Mouse (Mus musculus): Measurements from ENCODE around the gene Rbm15b. TPM values are rescaled to one million over a fixed set of nuclear protein-coding genes. Genes with fewer than 3 reads are reported as not detected.
A peak's percentile ranks its signal among the peaks of the same experiment; 100 is the strongest.

Rbm15b gene
- polyA plus RNA-seq, 1 experiment: 10.5 TPM

DNA sequence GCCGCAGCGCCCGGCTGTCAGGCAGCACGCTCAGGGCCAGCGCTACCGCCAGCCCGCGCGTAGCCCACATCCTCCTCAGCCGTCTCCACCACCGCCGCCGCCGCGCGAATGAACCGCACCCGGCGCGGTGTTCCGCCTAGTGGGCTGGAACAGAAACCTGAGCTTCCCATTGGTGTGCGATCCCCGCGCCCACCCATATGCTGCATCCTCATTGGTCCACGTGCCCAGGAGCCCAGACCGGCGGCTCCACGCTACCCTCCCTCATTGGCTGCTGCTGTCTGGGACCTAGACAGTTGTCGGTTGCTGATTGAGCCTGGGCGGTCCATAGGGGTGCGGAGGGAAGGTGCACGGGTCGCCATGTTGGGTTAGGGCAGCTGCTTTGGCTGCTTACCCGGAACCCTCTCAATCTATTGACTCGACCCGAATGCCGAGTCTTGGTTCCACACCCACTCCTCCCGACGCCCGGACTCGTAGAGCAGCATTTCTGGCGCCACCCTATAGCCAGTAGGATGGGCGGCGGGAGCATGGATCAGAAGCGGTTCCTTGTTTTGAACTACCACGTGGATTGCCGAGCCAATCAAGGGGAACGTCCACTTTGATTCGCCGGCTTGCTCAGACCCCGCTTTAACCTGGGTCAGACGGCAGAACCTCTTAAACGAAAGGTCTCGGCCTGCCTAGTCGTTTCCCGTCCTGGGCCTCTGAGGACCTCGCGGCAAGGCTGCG is 4.8 kb upstream of the Rbm15b start, which contains the start of gene Manf:
Gene Manf, minus strand, starts transcription at position 151 of the 723 bp plus-strand sequence.
- H3K27me3 ChIP-seq (ENCODE audit: control insufficient read depth, insufficient read depth, low read length): no peaks in the 10 kb centered on the region
- under 1% methylated on average over 59 of the region's 59 CpGs for WGBS
- peaks cover 26% of the 10 kb centered on the region for H3K36me3 ChIP-seq (ENCODE audit: control insufficient read depth, insufficient read depth, low read length)
- peak; percentile 97 for TF ChIP-seq POLR2A (IDR thresholded peaks at IDR 0.05; ENCODE audit: low read depth, low read length)
- TF ChIP-seq CTCF (IDR thresholded peaks at IDR 0.05; ENCODE audit: extremely low read depth, insufficient read length, insufficient replicate concordance, low read depth, low read length): peak; percentile 5; the same call in 1 of the 2 replicates
- peak within 1 kb of the TSS; percentile 90 for H3K27ac ChIP-seq (ENCODE audit: insufficient read depth, low read depth, low read length)
- peaks cover 16% of the 10 kb centered on the region for H3K4me1 ChIP-seq (ENCODE audit: control insufficient read depth, insufficient read depth, insufficient read length, low read length)
- H3K4me3 ChIP-seq (ENCODE audit: low read depth, low read length): peak within 1 kb of the TSS; percentile 96

DNA sequence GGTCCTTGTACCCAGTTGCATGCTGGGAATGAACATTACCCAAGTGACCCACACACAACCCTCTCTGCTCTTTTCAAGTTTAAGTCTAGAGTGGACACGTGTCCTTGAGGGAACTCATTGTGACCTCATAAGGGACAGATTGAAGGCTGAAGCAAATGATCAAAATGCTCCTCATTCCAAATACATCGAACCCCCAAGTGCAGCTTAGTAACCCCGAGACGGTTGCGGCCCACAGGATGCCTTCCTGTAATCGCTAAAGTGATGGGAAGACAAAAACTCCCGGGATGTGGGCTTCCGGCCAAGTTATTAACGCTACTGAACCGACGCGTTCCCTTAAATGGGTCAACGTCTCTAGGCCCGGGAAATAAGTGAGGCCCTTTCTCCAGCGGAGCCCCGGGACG is 4.1 kb upstream of the Rbm15b start:
- H3K27ac ChIP-seq (ENCODE audit: insufficient read depth, low read depth, low read length): peak overlapping the region; percentile 84
- peaks cover 26% of the 10 kb centered on the region for H3K36me3 ChIP-seq (ENCODE audit: control insufficient read depth, insufficient read depth, low read length)
- no peaks in the 10 kb centered on the region for H3K27me3 ChIP-seq (ENCODE audit: control insufficient read depth, insufficient read depth, low read length)
- WGBS: under 1% methylated on average over 17 of the region's 17 CpGs
- peaks cover 16% of the 10 kb centered on the region for H3K4me1 ChIP-seq (ENCODE audit: control insufficient read depth, insufficient read depth, insufficient read length, low read length)
- no peak for TF ChIP-seq POLR2A (IDR thresholded peaks at IDR 0.05; ENCODE audit: low read depth, low read length)
- no peak for TF ChIP-seq CTCF (IDR thresholded peaks at IDR 0.05; ENCODE audit: extremely low read depth, insufficient read length, insufficient replicate concordance, low read depth, low read length)
- peak overlapping the region; percentile 96 for H3K4me3 ChIP-seq (ENCODE audit: low read depth, low read length)

DNA sequence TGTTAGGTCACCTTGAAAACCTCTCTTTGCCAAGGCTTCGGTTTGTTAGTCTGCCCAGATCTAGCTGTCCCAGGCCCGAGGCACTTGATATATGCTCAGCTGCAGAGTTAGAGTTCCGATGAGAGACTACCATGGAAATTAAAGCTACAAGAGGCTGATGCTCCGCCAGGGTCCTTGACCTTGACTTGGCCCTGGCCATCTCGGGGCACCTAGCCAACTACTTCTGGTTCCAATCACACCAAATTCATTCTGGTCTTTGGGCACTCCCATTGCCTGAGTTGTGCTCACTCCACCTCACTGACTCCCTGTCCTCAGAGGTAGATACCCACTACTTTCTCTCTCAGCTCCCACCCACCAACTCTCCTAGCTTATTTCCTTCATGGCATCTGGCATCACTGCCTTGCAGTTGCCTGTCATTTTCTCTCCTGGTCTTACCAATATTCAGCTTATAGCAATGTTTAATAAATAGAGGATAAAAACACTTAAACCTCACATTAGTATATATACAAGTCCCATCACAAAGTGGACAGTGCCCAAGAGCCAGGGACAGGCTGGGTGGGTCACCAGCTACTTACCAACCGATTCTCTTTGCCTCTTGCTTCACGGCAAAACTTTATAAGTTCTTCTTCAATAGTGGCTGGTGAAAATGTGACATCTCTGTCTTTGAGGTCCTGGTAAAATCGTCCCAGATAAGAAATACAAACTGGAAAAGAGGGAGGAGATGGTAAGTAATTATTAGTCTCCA is 3.4 kb upstream of the Rbm15b start:
- Histone ChIP-seq H3K4me1 (ENCODE audit: control insufficient read depth, insufficient read depth, insufficient read length, low read length) (peaks cover 19% of the 10 kb centered on the region), H3K27ac (ENCODE audit: insufficient read depth, low read depth, low read length) (no peak overlapping the region), H3K36me3 (ENCODE audit: control insufficient read depth, insufficient read depth, low read length) (peaks cover 26% of the 10 kb centered on the region), H3K27me3 (ENCODE audit: control insufficient read depth, insufficient read depth, low read length) (no peaks in the 10 kb centered on the region), H3K4me3 (ENCODE audit: low read depth, low read length) (peak overlapping the region; percentile 41)
- 48% methylated on average over 8 of the region's 8 CpGs for WGBS
- TF ChIP-seq CTCF (IDR thresholded peaks at IDR 0.05; ENCODE audit: extremely low read depth, insufficient read length, insufficient replicate concordance, low read depth, low read length) (no peak), POLR2A (IDR thresholded peaks at IDR 0.05; ENCODE audit: low read depth, low read length) (no peak)

DNA sequence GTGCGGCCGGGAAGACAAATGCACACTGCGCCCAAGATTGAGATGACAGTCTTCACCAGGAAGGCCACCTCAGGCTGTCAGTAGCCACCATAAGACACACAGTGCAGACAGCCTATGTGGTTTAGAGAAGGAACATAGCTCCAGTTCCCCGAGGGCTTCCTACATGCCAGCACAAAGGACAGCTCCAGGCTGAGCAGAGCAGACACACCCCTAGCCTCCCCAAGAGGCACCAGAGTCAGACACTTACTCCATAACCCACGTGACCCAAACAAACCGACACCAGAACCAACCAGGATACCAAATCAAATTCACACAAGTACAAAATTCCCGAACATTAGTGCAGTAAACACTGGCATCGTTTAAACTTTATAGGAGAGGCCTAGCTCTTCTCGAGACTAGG is 2.1 kb upstream of the Rbm15b start:
- TF ChIP-seq POLR2A (IDR thresholded peaks at IDR 0.05; ENCODE audit: low read depth, low read length) (no peak), CTCF (IDR thresholded peaks at IDR 0.05; ENCODE audit: extremely low read depth, insufficient read length, insufficient replicate concordance, low read depth, low read length) (no peak)
- 81% methylated on average over 9 of the region's 9 CpGs for WGBS
- Histone ChIP-seq H3K4me1 (ENCODE audit: control insufficient read depth, insufficient read depth, insufficient read length, low read length) (peaks cover 32% of the 10 kb centered on the region), H3K36me3 (ENCODE audit: control insufficient read depth, insufficient read depth, low read length) (peaks cover 33% of the 10 kb centered on the region), H3K27me3 (ENCODE audit: control insufficient read depth, insufficient read depth, low read length) (no peaks in the 10 kb centered on the region), H3K27ac (ENCODE audit: insufficient read depth, low read depth, low read length) (no peak overlapping the region), H3K4me3 (ENCODE audit: low read depth, low read length) (no peak overlapping the region)

DNA sequence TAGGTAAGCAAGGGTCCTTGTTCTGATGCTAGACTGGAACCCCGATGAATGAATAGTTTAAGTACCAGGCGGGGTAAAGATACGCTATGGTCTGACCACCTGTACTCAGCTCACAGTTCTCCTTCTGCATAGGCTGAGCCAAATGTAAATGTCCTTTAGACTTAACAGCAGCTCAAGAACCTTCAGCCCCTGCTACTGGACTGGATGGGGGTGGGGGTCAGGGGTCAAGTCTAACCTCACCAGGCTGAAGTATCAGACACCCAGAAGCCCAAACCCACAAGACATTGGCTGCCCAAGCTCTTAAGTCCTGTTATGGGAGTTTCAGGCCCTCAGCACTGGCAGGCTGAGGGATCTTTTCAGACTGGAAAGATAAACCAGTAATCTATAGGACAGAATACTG is 1.1 kb upstream of the Rbm15b start:
- Histone ChIP-seq H3K27me3 (ENCODE audit: control insufficient read depth, insufficient read depth, low read length) (no peaks in the 10 kb centered on the region), H3K36me3 (ENCODE audit: control insufficient read depth, insufficient read depth, low read length) (peaks cover 37% of the 10 kb centered on the region), H3K27ac (ENCODE audit: insufficient read depth, low read depth, low read length) (no peak overlapping the region), H3K4me1 (ENCODE audit: control insufficient read depth, insufficient read depth, insufficient read length, low read length) (peaks cover 37% of the 10 kb centered on the region), H3K4me3 (ENCODE audit: low read depth, low read length) (no peak overlapping the region)
- TF ChIP-seq POLR2A (IDR thresholded peaks at IDR 0.05; ENCODE audit: low read depth, low read length) (no peak), CTCF (IDR thresholded peaks at IDR 0.05; ENCODE audit: extremely low read depth, insufficient read length, insufficient replicate concordance, low read depth, low read length) (no peak)
- 97% methylated on average over 3 of the region's 3 CpGs for WGBS

DNA sequence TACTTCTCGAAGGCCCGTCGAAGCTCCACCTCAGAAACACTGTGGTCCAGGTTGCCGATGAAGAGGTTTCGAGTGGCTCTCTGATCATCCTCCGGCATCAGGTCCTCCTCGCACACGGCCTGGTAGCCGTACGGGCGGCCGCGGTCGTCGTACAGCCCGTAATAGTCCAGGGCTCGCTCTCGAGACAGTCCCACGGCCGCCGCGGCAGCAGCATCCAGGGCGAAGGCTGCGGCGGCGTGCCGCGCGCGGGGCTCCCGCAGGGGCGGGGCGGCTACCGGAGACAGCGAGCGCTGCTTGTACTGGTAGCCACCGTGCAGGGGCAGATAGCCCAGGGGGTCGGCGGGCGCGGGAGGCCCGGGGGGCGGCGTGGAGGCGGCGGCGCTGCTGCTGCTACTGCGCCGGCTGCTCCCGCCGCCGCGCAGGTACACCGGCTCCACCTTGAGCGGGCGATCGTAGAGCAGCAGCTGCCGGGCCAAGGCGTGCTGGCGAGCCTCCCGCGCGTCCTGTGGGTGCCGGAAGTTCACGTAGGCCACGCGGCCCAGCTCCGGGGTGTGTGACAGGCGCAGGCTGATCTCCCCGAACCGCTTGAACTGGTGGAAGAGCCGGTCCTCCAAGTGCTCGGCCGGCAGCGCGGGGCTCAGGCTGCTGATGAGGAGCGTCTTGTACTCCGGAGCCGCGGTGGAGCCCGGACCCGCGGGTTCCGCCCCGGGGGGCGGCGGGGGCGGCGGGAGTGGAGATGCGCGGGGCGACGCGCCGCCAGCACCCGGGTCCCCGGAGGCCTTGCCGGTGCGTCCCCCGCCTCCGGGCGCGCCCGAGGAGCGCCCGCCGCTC is 1.1 kb downstream of the Rbm15b start:
- no peak for TF ChIP-seq POLR2A (IDR thresholded peaks at IDR 0.05; ENCODE audit: low read depth, low read length)
- TF ChIP-seq CTCF (IDR thresholded peaks at IDR 0.05; ENCODE audit: extremely low read depth, insufficient read length, insufficient replicate concordance, low read depth, low read length): no peak
- Histone ChIP-seq H3K4me1 (ENCODE audit: control insufficient read depth, insufficient read depth, insufficient read length, low read length) (peaks cover 41% of the 10 kb centered on the region), H3K27me3 (ENCODE audit: control insufficient read depth, insufficient read depth, low read length) (no peaks in the 10 kb centered on the region), H3K27ac (ENCODE audit: insufficient read depth, low read depth, low read length) (no peak overlapping the region), H3K36me3 (ENCODE audit: control insufficient read depth, insufficient read depth, low read length) (peaks cover 44% of the 10 kb centered on the region), H3K4me3 (ENCODE audit: low read depth, low read length) (peak overlapping the region; percentile 81)
- under 1% methylated on average over 104 of the region's 107 CpGs for WGBS
